7 mouse cellular contexts compared by ENCODE assay signal in the genomic region with DNA sequence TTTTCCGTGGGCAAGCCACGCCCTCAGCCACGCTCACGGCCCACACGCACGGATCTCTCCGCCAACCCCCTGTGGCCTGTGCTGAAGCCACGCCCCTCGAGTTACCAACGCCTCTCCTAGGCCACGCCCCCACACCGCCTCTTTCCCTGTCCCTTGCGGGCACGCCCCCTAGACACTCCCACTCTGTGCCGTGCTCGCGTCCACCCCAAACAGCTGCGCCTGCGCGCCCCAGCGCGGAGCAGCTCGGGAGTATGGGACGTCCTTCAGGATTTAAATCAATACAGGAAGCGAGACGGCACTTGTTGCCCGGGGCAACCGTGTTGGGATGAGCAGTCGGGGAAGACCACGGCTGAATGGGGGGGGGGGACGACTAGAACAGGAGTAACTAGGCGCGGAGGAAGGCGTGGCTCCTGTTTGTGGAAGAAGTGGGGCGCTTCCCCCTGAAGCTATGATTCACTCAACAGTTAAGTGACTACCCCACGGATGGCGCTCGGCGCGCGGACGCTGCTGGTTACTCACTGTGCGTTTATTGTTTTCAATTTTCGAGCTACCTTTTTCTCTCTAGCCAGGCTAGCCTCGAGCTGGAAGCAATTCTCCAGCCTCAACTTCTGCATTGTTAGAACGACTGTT. TPM values are rescaled to one million over a fixed set of nuclear protein-coding genes. Genes with fewer than 3 reads are reported as not detected.
DNase-seq lines count a peak whose midpoint lies in the region; ATAC-seq lines count a peak whose summit lies in the region.

No protein-coding gene starts in this region.

- H3K9me3 ChIP-seq in intestine, embryonic 15.5 days: no peaks in the 10 kb centered on the region
- H3K9me3 ChIP-seq in midbrain, embryonic 10.5 days (replicated peaks): no peaks in the 10 kb centered on the region

- H3K36me3 ChIP-seq in intestine, embryonic 15.5 days: 0 out of 2 replicates have a peak, but pooled peaks cover 5% of the 10 kb centered on the region
- peaks cover 30% of the 10 kb centered on the region for H3K36me3 ChIP-seq in midbrain, embryonic 10.5 days

- ATAC-seq in intestine, embryonic 15.5 days: peak; percentile 96

- H3K4me3 ChIP-seq in intestine, embryonic 15.5 days (replicated peaks): peak overlapping the region; percentile 82
- peak overlapping the region; percentile 93 for H3K4me3 ChIP-seq in midbrain, embryonic 10.5 days

- H3K27ac ChIP-seq in intestine, embryonic 15.5 days: peak overlapping the region; percentile 56
- peak overlapping the region; percentile 97 for H3K27ac ChIP-seq in midbrain, embryonic 10.5 days (replicated peaks)

- peak overlapping the region; percentile 92 for H3K9ac ChIP-seq in intestine, embryonic 15.5 days

- H3K4me1 ChIP-seq in intestine, embryonic 15.5 days (replicated peaks): peaks cover 19% of the 10 kb centered on the region
- peaks cover 32% of the 10 kb centered on the region for H3K4me1 ChIP-seq in midbrain, embryonic 10.5 days

- peak; percentile 100 for DNase-seq in adrenal gland, adult 18-20 months (ENCODE audit: low spot score in 2 of 2)
- peak; percentile 100 for DNase-seq in embryo, embryonic 11.5 days (ENCODE audit: low read depth, low spot score)
- peak; percentile 100 for DNase-seq in gastrocnemius, postnatal 36 days
- DNase-seq in left cerebral cortex, postnatal 25 days (ENCODE audit: low spot score in 2 of 2): peak; percentile 100
- DNase-seq in midbrain, embryonic 10.5 days (ENCODE audit: low spot score): peak; percentile 100
- peak; percentile 100 for DNase-seq in right cerebral cortex, postnatal 4 days

- no peaks in the 10 kb centered on the region for H3K27me3 ChIP-seq in intestine, embryonic 15.5 days (replicated peaks)
- H3K27me3 ChIP-seq in midbrain, embryonic 10.5 days (ENCODE audit: low read depth, poor library complexity, severe bottlenecking): no peaks in the 10 kb centered on the region

- H3K4me2 ChIP-seq in intestine, embryonic 15.5 days (replicated peaks): peak overlapping the region; percentile 77

- under 1% methylated on average over 44 of the region's 46 CpGs for WGBS in intestine, embryonic 15.5 days
- WGBS in midbrain, embryonic 10.5 days: under 1% methylated on average over 46 of the region's 46 CpGs

- intact Hi-C loops in gastrocnemius, postnatal 36 days (cut with DNase I): no loop called here
- intact Hi-C loops in left cerebral cortex, postnatal 25 days (cut with DNase I): no loop called here

RNA-seq across cellular contexts. Expression of gene Fzr1, which starts 0.4 kb away (rescaled TPM):
- total RNA-seq in adrenal gland, adult 18-20 months (2021): 10 to 100 TPM; 35.1 to 35.2 TPM
- total RNA-seq in gastrocnemius, postnatal 36 days (2021): 10 to 100 TPM; 14.2 to 15.9 TPM
- 83.2 and 85.7 TPM in 2 replicates for polyA plus RNA-seq in intestine, embryonic 15.5 days (2015; fragmentation: Nextera tagmentation; extraction: Ambion mirVana)
- 10 to 100 TPM; 63.5 to 70.2 TPM for total RNA-seq in left cerebral cortex, postnatal 25 days (2021)
- polyA plus RNA-seq in midbrain, embryonic 10.5 days (2016; fragmentation: Nextera tagmentation; extraction: Ambion mirVana): 138 and 146 TPM in 2 replicates

RNA-seq across cellular contexts. Expression of gene Dohh, which starts 5.6 kb away (rescaled TPM):
- total RNA-seq in adrenal gland, adult 18-20 months (2021): 10 to 100 TPM; 49.1 to 50.5 TPM
- 10 to 100 TPM; 36.5 to 42.5 TPM for total RNA-seq in gastrocnemius, postnatal 36 days (2021)
- polyA plus RNA-seq in intestine, embryonic 15.5 days (2015; fragmentation: Nextera tagmentation; extraction: Ambion mirVana): 89.2 and 100 TPM in 2 replicates
- total RNA-seq in left cerebral cortex, postnatal 25 days (2021): 10 to 100 TPM; 83.7 to 87.7 TPM
- polyA plus RNA-seq in midbrain, embryonic 10.5 days (2016; fragmentation: Nextera tagmentation; extraction: Ambion mirVana): 93.4 and 98.7 TPM in 2 replicates

RNA-seq across cellular contexts. Expression of gene Gm48551, which starts 5.6 kb away (rescaled TPM):
- total RNA-seq in adrenal gland, adult 18-20 months (2021): 1 to 10 TPM; 1.5 to 1.9 TPM
- 1 to 10 TPM in 1 of 2 experiments, under 1 TPM in 1; 0.89 to 1.2 TPM for total RNA-seq in gastrocnemius, postnatal 36 days (2021)
- polyA plus RNA-seq in intestine, embryonic 15.5 days (2015; fragmentation: Nextera tagmentation; extraction: Ambion mirVana): 2.8 and 3.6 TPM in 2 replicates
- total RNA-seq in left cerebral cortex, postnatal 25 days (2021): 1 to 10 TPM; 3.5 to 4.2 TPM
- polyA plus RNA-seq in midbrain, embryonic 10.5 days (2016; fragmentation: Nextera tagmentation; extraction: Ambion mirVana): 2.9 and 3.4 TPM in 2 replicates

RNA-seq across cellular contexts. Expression of gene Gm48552, which starts 10.1 kb away (rescaled TPM):
- total RNA-seq in adrenal gland, adult 18-20 months (2021): 1 to 10 TPM; 1.4 to 2.6 TPM
- total RNA-seq in gastrocnemius, postnatal 36 days (2021): under 1 TPM; 0.59 to 0.77 TPM
- polyA plus RNA-seq in intestine, embryonic 15.5 days (2015; fragmentation: Nextera tagmentation; extraction: Ambion mirVana): 1.4 TPM in 1 of 2 replicates, not detected in the other
- 1 to 10 TPM; 4.0 to 4.1 TPM for total RNA-seq in left cerebral cortex, postnatal 25 days (2021)
- 1.7 and 2.9 TPM in 2 replicates for polyA plus RNA-seq in midbrain, embryonic 10.5 days (2016; fragmentation: Nextera tagmentation; extraction: Ambion mirVana)

RNA-seq across cellular contexts. Expression of gene 4930404N11Rik, which starts 13.1 kb away (rescaled TPM):
- 1 to 10 TPM; 1.3 to 4.5 TPM for total RNA-seq in adrenal gland, adult 18-20 months (2021)
- under 1 TPM; 0.37 to 0.41 TPM for total RNA-seq in gastrocnemius, postnatal 36 days (2021)
- 1.0 and 2.2 TPM in 2 replicates for polyA plus RNA-seq in intestine, embryonic 15.5 days (2015; fragmentation: Nextera tagmentation; extraction: Ambion mirVana)
- total RNA-seq in left cerebral cortex, postnatal 25 days (2021): 1 to 10 TPM in 1 of 2 experiments, under 1 TPM in 1; 0.78 to 2.2 TPM
- polyA plus RNA-seq in midbrain, embryonic 10.5 days (2016; fragmentation: Nextera tagmentation; extraction: Ambion mirVana): 0.38 and 0.39 TPM in 2 replicates

Comparison
In these comparisons a context has a peak if more than half of its experiments do, and no peak if none do; other contexts are left out.
1. Peak in every context shown above with its lines: DNase-seq, ATAC-seq, H3K4me3 ChIP-seq and H3K27ac ChIP-seq.